Mouse (Mus musculus) heart, adult 10 weeks (tissue): ENCODE results near the gene Slc39a3. TPM values are rescaled to one million over a fixed set of nuclear protein-coding genes. Genes with fewer than 3 reads are reported as not detected.

Source experiments
- polyA plus RNA-seq: library from polyadenylated mRNA; stranded (reverse); fragments of 350-450 nt; fragmentation: Illumina TruSeq; extraction: RNeasy Lipid Tissue Mini Kit (QIAGEN cat#74804); gene quantifications from one replicate; pipeline ENCODE4 v1.2.3, GENCODE M21; 2014; ENCODE audit warnings: low read depth, low replicate concordance

Slc39a3 gene
- 13.6 TPM for polyA plus RNA-seq

DNA sequence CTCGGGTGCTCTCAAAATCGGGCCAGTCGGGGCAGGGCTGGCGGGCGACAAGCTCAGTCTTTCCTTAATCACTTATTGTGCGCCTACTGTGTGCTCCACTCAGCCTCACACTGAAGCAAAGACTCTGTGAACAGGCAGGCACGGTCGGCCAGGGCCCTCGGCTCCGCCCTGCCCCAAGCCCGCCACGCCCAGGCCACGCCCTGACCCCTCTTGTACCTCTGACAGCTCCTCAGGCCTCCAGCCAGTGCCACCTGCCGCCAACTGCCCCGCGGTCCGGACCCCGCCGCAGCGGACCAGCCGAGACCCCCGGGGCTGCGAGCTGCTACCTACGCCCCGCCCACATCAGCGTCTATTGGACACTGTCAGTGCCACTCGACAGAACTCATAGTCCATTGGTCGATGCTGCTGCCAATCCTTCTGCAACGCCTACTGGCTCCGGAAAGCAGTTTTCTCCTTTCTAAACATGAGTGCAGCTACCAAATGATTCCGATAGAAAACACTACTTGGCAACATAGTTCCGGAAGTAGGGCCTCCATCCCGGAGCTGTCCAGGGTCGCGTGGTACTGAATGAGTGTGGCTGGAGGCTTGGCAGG, at the start of gene Slc39a3:
Gene Slc39a3, minus strand, starts transcription at position 439 of the 593 bp plus-strand sequence.

DNA sequence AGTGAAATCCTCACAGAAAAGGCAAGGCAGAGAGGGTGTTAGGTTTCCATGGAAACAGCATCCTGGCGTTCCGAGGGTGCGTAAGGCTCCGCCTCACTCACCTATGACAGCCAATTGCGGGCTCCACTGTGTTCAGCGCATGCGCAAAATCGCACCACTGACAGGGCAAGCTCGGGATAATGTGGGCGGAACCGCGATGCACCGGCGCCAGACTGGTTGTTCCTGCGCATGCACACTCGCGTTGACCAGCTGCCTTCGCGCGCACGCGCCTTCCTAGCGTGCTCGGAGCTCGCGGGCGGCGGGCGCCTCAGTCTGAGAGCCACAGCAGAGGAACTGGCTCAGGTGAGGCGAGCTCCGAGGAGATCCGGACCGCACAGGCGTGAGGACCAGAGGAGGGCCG, 32.6 kb upstream of the Slc39a3 start, which contains the start of gene Thop1:
Gene Thop1, plus strand, starts transcription at position 200 of the 400 bp plus-strand sequence.

DNA sequence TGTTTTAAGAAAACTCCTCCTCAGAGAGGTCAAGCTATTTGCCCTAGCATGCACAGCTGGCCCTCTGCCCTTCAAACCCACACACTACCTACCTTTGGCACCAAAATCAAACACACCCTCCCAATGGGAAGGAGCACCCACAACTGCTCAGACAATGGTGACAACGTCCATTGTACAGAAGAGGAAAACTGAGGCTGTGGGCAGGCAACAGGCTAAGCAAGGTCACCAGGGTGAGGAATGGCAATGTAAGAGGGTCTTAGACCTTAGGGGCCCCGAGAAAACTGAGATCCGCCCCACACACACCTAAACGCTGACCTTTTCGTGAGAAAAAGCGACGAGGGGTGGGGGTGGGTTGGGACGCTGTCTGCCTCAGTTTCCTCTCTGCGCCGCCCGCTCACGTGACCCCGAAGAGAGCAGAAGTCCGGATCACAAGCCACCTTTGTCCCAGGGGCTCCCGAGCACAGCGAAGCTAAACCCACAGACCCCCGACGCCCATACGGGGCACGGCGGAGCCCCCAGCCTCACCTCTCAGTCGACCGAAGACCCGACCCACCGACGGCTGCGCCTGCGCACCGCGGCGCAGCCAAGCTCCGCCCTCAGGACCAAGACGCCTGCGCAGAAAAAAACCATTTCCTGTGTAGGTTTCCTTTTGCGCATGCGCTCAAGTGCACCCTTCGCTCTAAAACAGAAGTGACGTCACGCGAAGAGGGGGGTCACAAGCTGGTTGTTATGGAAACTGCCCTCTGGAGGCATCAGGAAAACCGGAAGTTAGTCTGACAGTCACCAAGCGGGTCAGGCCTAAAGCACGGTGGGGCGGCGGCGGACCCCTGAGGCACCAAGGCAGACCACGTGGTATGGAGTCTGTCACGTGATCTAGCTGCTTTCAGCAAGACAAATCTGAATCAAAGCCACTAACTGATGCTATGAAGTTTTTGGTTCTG, 22.6 kb upstream of the Slc39a3 start, which contains the start of gene Sgta:
Gene Sgta, minus strand, starts transcription at position 579 of the 941 bp plus-strand sequence.

DNA sequence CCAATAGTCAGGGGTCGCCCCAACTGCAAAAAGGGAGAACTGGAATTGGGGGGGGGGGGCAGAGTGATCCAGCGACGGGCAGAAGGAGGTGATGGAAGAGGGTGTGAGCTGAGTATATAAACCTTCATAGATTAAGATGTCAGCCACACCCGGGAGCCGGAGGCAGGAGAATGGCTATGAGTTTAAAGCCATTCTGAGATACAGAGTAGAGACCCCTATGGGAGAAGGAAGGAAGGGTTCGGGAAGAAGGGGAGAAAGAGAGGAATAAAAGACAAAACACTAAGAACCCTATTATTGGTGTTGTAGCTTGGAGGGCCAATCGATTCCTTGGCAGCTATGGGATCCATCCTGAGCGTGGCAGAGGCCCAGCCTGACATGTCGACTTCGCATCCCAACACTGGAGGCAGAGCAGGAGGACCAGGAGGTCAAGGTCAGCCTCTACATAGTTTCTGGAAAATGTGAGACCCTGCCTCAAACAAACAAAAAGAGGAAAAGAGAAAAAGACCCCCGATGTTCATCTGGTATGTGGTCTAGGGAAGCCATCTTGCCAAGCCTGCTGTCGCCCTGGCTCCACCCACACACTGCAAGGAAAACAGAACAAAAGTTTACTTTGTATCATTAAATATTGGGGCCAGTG, 11.5 kb downstream of the Slc39a3 start, which contains the start of gene Diras1:
Gene Diras1, minus strand, starts transcription at position 24 of the 637 bp plus-strand sequence.

DNA sequence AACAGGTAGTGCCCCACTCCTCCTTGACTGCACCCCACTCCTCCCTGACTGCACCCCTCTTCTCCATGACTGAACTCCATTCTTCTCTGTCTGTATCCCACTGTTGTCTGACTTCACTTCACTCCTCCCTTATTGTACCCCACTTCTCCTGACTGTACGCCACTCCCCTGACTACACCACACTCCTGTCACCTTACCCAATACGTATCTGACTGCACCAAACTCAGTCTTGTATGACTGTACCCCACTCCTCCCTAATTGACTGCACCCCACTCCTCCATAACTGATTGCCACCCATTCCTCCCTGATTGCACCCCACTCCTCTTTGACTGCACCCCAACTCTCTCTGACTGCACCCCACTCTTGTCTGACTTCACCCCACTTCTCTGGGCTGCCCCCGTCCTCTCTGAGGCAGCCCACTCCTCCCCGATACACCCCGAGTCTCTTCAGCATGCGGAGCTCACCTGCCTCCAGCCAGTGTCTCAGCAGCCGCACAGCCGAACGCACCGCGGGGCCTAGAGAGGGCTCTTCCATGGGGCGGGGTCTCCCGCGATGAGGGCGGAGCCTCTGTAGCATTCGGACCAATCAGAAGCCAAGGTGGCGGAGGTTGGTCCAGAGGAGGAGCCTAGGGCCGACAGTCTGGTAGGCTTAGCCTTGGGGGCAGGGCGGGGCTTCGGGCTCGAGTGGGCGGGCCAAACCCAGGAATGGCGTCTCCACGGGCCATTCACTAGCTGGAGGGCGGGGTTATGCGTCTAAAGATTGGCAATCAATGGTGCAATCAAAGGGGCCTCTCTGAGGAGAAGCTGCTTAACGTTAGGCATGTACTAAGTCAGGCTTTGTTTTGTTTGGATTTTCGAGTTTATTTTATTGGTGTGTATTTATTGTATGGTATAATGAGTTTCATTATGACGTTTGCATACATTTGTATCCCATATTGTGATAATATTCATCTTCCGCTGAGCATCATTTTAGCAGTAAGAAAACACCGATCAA, 22.5 kb downstream of the Slc39a3 start, which contains the start of gene Gng7:
Gene Gng7, minus strand, starts transcription at position 553 of the 992 bp plus-strand sequence.

Other genes starting within 250 kb of the Slc39a3 start
- 24.0 TPM for gene Sf3a2, start 239.2 kb downstream of the Slc39a3 start, polyA plus RNA-seq
- gene Plekhj1, start 238.8 kb downstream of the Slc39a3 start, polyA plus RNA-seq = 33.0 TPM
- gene Amh, start 232.2 kb downstream of the Slc39a3 start, polyA plus RNA-seq = not detected
- 0.52 TPM for gene Jsrp1, start 223.9 kb downstream of the Slc39a3 start, polyA plus RNA-seq
- gene Oaz1, start 210.8 kb downstream of the Slc39a3 start, polyA plus RNA-seq = 873 TPM
- 10.1 TPM for gene Lingo3, start 193.4 kb downstream of the Slc39a3 start, polyA plus RNA-seq
- 71.8 TPM for gene Lsm7, start 182.2 kb downstream of the Slc39a3 start, polyA plus RNA-seq
- 16.7 TPM for gene Sppl2b, start 182.2 kb downstream of the Slc39a3 start, polyA plus RNA-seq
- not detected for gene Tmprss9, start 165.6 kb downstream of the Slc39a3 start, polyA plus RNA-seq
- gene Timm13, start 136.5 kb downstream of the Slc39a3 start, polyA plus RNA-seq = 109 TPM
- gene Lmnb2, start 119.2 kb downstream of the Slc39a3 start, polyA plus RNA-seq = 4.1 TPM
- gene Gadd45b, start 107.4 kb downstream of the Slc39a3 start, polyA plus RNA-seq = 7.3 TPM
- 0.99 TPM for gene Gng7, start 22.5 kb downstream of the Slc39a3 start, polyA plus RNA-seq
- not detected for gene Diras1, start 11.8 kb downstream of the Slc39a3 start, polyA plus RNA-seq
- 90.2 TPM for gene Sgta, start 22.8 kb upstream of the Slc39a3 start, polyA plus RNA-seq
- 12.6 TPM for gene Thop1, start 32.6 kb upstream of the Slc39a3 start, polyA plus RNA-seq
- 0.26 TPM for gene Creb3l3, start 61.4 kb upstream of the Slc39a3 start, polyA plus RNA-seq
- 88.4 TPM for gene Map2k2, start 68.5 kb upstream of the Slc39a3 start, polyA plus RNA-seq
- gene Zbtb7a, start 97.8 kb upstream of the Slc39a3 start, polyA plus RNA-seq = 17.1 TPM
- gene Pias4, start 130.5 kb upstream of the Slc39a3 start, polyA plus RNA-seq = 17.0 TPM
- 1,037 TPM for gene Eef2, start 139.2 kb upstream of the Slc39a3 start, polyA plus RNA-seq
- 33.0 TPM for gene Dapk3, start 145.6 kb upstream of the Slc39a3 start, polyA plus RNA-seq
- not detected for gene 4930442H23Rik, start 146.4 kb upstream of the Slc39a3 start, polyA plus RNA-seq
- 4.1 TPM for gene Nmrk2, start 164.6 kb upstream of the Slc39a3 start, polyA plus RNA-seq
- not detected for gene Atcay, start 193.4 kb upstream of the Slc39a3 start, polyA plus RNA-seq
- 3.0 TPM for gene Zfr2, start 195.7 kb upstream of the Slc39a3 start, polyA plus RNA-seq
- 0.47 TPM for gene Matk, start 215.5 kb upstream of the Slc39a3 start, polyA plus RNA-seq
- gene Mrpl54, start 229.5 kb upstream of the Slc39a3 start, polyA plus RNA-seq = 123 TPM
- 90.2 TPM for gene Apba3, start 229.5 kb upstream of the Slc39a3 start, polyA plus RNA-seq